Mouse (Mus musculus): ENCODE data around the gene Ucn2. TPM values are rescaled to one million over a fixed set of nuclear protein-coding genes. Genes with fewer than 3 reads are reported as not detected.
A peak's percentile ranks its signal among the peaks of the same experiment; 100 is the strongest.

Gene Ucn2
- not detected in 2 replicates for polyA plus RNA-seq (2016; fragmentation: Nextera tagmentation; extraction: Ambion mirVana)

DNA sequence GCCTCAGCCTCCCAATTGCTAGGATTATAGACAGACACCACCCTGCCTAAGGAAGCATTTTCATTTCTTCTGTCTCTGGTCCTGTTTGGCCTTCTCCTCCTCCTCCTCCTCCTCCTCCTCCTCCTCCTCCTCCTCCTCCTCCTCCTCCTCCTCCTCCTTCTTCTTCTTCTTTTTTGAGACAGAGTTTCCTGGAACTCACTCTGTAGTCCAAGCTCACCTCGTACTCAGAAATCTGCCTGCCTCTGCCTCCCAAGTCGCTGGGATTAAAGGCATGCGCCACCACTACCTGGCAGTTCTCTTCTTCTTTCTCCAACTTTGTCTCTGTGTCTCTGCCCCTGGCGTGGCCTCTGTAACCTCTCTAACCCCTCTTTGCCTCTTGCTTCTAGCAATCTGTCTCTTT, at the start of gene Ucn2:
TSS of gene Ucn2 (plus strand) at position 301 of the 400 bp plus-strand sequence.
- Histone ChIP-seq H3K27ac (no peak within 1 kb of the TSS), H3K4me1 (replicated peaks) (peaks cover 34% of the 10 kb centered on the region), H3K36me3 (no peaks in the 10 kb centered on the region), H3K27me3 (ENCODE audit: insufficient read depth, poor library complexity, severe bottlenecking) (no peaks in the 10 kb centered on the region), H3K9me3 (no peaks in the 10 kb centered on the region), H3K4me3 (no peak within 1 kb of the TSS)
- WGBS: 88% methylated on average over 4 of the region's 4 CpGs
- no peak for DNase-seq (ENCODE audit: low spot score)

GRCm38 (mm10) chr9:108936418-108937364, 49.1 kb upstream of the Ucn2 start, which contains the start of gene Uqcrc1:
TSS of gene Uqcrc1 (plus strand) at chr9:108936633.
- Histone ChIP-seq H3K27ac (peak within 1 kb of the TSS; percentile 91), H3K27me3 (ENCODE audit: insufficient read depth, poor library complexity, severe bottlenecking) (no peaks in the 10 kb centered on the region), H3K36me3 (peaks cover 37% of the 10 kb centered on the region), H3K4me3 (peak within 1 kb of the TSS; percentile 98), H3K4me1 (replicated peaks) (peaks cover 10% of the 10 kb centered on the region), H3K9me3 (no peaks in the 10 kb centered on the region)
- peak; percentile 95 for DNase-seq (ENCODE audit: low spot score)
- under 1% methylated on average over 58 of the region's 58 CpGs for WGBS

DNA sequence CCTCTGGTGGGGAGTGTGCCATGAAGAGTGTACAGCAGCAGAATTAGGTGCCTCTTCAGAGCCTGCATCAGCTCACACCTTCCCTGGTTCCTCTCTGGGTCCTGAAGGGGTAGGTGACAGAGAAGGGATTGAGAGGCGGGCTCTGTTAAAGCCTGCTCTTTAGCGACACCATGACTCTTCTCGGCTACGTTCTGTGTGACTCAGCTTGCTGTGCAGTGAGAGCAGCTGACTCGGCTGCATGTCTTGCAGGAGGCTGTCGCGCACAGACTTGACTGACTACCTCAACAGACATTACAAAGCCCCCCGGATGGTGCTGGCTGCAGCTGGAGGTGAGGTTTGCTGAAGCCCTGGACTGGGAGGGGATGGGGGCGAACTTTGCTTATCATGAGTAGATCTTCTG, 40.7 kb upstream of the Ucn2 start:
- Histone ChIP-seq H3K36me3 (peaks cover 98% of the 10 kb centered on the region), H3K4me3 (no peak overlapping the region), H3K27me3 (ENCODE audit: insufficient read depth, poor library complexity, severe bottlenecking) (no peaks in the 10 kb centered on the region), H3K9me3 (no peaks in the 10 kb centered on the region), H3K27ac (no peak overlapping the region), H3K4me1 (replicated peaks) (peaks cover 8% of the 10 kb centered on the region; the same call in 1 of the 2 replicates)
- 79% methylated on average over 9 of the region's 9 CpGs for WGBS
- no peak for DNase-seq (ENCODE audit: low spot score)

DNA sequence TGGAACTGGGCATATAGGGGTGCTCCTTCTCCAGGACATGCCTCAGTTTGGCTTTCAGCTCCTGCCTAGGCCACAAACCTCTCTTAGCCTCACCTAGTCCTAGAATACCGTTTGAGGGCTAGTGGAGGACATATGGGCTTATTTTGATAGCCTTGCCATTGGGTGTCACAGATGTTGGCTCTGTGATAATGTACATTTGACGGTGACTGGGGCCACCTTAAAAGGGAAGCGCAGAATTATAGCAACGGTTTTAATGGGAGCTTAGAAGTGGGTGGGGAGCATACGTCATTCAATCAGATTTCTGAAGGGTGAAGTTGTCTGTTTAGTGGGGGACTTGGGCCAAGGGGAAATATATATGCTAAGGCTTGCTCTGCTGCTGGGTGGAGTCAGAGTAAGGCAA, 40.2 kb upstream of the Ucn2 start:
- no peak overlapping the region for H3K4me3 ChIP-seq
- no peak overlapping the region for H3K27ac ChIP-seq
- WGBS: 88% methylated on average over 5 of the region's 5 CpGs
- peaks cover 98% of the 10 kb centered on the region for H3K36me3 ChIP-seq
- no peaks in the 10 kb centered on the region for H3K27me3 ChIP-seq (ENCODE audit: insufficient read depth, poor library complexity, severe bottlenecking)
- peaks cover 9% of the 10 kb centered on the region; the same call in 1 of the 2 replicates for H3K4me1 ChIP-seq (replicated peaks)
- DNase-seq (ENCODE audit: low spot score): no peak
- H3K9me3 ChIP-seq: no peaks in the 10 kb centered on the region

DNA sequence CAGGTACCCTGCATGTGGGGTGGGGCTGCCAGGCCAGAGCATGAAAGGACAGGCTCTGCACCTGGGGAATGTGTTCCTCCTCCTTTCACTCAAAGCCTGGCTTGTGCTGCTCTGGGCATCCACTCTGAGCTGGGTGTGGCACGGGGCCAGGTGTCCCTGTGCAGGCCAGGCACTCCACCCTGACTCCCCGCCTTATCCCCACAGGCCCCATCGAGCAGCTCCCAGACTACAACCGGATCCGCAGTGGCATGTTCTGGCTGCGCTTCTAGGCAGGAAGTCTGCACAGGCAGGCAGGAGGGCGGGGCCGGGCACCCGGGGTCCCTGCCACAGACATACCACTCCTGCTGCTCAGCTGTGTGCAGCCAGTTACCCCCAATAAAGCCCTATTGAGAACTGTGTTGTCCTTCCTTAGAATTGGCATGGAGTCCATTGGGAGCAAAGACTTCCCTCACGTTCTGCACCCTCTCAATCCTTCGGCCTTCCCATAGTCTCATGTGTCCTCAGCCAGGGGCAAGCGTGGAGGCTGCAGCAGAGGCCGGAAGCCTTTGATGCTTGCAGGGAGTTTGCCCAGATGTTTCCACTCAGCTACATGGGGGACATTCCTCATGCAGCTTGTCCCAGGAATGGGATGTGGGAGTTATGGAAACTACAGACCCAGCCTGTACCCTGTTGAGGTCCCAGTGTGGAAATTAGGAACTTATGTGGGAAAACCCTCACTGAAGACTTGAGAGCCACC, 36.4 kb upstream of the Ucn2 start:
- Histone ChIP-seq H3K36me3 (peaks cover 70% of the 10 kb centered on the region), H3K4me3 (no peak overlapping the region), H3K9me3 (no peaks in the 10 kb centered on the region), H3K4me1 (replicated peaks) (peaks cover 28% of the 10 kb centered on the region), H3K27me3 (ENCODE audit: insufficient read depth, poor library complexity, severe bottlenecking) (peaks cover 23% of the 10 kb centered on the region), H3K27ac (0 out of 2 replicates have a peak overlapping the region, but pooled peaks have one; percentile 25)
- 76% methylated on average over 13 of the region's 13 CpGs for WGBS
- peak; percentile 48 for DNase-seq (ENCODE audit: low spot score)

- no peak overlapping the region for H3K4me3 ChIP-seq
- H3K4me1 ChIP-seq (replicated peaks): peaks cover 34% of the 10 kb centered on the region
- WGBS: 88% methylated on average over 9 of the region's 9 CpGs
- DNase-seq (ENCODE audit: low spot score): no peak
- H3K27ac ChIP-seq: 0 out of 2 replicates have a peak overlapping the region, but pooled peaks have one; percentile 26
- H3K36me3 ChIP-seq: peaks cover 63% of the 10 kb centered on the region
- no peaks in the 10 kb centered on the region for H3K9me3 ChIP-seq
- H3K27me3 ChIP-seq (ENCODE audit: insufficient read depth, poor library complexity, severe bottlenecking): peaks cover 30% of the 10 kb centered on the region
Observed at GRCm38 (mm10) chr9:108949967-108950728, 35.7 kb upstream of the Ucn2 start.

DNA sequence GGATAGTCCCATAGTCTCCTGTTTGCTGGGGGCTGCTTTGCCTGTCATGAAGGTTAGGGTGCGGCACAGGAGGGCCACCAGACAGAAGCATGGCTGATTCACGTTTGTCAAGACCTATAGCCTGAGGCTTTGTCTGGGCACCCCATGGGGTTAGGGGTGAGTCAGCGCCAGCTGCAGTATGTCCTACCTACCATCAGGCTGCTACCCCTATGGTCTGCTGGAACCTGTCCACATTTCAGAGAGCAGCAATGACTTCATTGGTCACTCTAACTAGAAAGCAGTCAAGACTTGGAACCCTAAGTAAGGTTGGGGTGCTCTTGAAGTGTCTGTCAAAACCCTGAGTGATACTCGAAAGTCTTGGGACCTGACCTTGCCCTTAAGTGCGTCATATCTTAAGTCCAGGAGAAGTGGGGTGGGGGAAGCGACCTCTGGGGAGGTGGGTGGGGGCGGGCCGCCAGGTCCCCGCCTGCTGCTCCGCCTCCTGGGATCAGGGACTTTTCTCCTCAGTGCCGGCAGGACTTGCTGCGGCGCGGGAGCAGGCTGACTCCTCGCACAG, 32.7 kb upstream of the Ucn2 start, which contains the start of gene Col7a1:
TSS of gene Col7a1 (plus strand) at position 506 of the 556 bp plus-strand sequence.
- 10% methylated on average over 15 of the region's 15 CpGs for WGBS
- Histone ChIP-seq H3K36me3 (peaks cover 33% of the 10 kb centered on the region), H3K27ac (no peak within 1 kb of the TSS), H3K27me3 (ENCODE audit: insufficient read depth, poor library complexity, severe bottlenecking) (peaks cover 30% of the 10 kb centered on the region), H3K9me3 (no peaks in the 10 kb centered on the region), H3K4me1 (replicated peaks) (peaks cover 34% of the 10 kb centered on the region), H3K4me3 (peak within 1 kb of the TSS; percentile 37)
- DNase-seq (ENCODE audit: low spot score): no peak

DNA sequence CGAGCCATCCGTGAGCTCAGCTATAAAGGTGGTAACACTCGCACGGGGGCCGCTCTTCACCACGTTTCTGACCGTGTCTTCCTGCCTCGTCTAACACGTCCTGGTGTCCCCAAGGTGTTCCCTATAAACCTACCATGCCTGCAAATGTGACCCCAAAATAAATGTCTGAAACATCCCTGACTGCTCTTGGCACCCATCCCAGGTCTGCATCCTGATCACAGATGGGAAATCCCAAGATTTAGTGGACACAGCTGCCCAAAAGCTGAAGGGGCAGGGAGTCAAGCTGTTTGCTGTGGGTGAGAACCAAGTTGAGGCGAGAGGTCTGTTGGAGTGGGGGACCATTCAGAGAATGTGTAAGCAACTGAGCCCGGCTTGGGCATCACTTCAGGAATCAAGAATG, 30.6 kb upstream of the Ucn2 start:
- Histone ChIP-seq H3K27ac (no peak overlapping the region), H3K27me3 (ENCODE audit: insufficient read depth, poor library complexity, severe bottlenecking) (peaks cover 30% of the 10 kb centered on the region), H3K36me3 (peaks cover 12% of the 10 kb centered on the region), H3K4me3 (no peak overlapping the region), H3K4me1 (replicated peaks) (peaks cover 25% of the 10 kb centered on the region), H3K9me3 (no peaks in the 10 kb centered on the region)
- DNase-seq (ENCODE audit: low spot score): no peak
- 95% methylated on average over 11 of the region's 11 CpGs for WGBS

DNA sequence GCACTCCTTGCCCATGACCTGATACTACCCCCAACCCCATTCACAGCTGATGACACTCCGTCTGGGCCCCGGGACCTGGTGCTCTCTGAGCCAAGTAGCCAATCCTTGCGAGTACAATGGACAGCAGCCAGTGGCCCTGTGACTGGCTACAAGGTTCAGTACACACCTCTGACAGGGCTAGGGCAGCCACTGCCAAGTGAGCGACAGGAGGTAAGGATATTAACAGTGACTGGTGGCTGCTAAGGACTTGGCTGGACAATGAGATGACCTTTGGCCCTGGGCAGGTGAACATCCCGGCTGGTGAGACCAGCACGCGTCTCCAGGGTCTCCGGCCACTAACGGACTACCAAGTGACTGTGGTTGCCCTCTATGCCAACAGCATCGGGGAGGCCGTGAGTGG, 30.0 kb upstream of the Ucn2 start:
- WGBS: 88% methylated on average over 11 of the region's 11 CpGs
- DNase-seq (ENCODE audit: low spot score): no peak
- H3K4me1 ChIP-seq (replicated peaks): peaks cover 25% of the 10 kb centered on the region
- no peak overlapping the region for H3K4me3 ChIP-seq
- H3K36me3 ChIP-seq: peaks cover 6% of the 10 kb centered on the region
- H3K9me3 ChIP-seq: no peaks in the 10 kb centered on the region
- H3K27me3 ChIP-seq (ENCODE audit: insufficient read depth, poor library complexity, severe bottlenecking): peaks cover 30% of the 10 kb centered on the region
- H3K27ac ChIP-seq: no peak overlapping the region

DNA sequence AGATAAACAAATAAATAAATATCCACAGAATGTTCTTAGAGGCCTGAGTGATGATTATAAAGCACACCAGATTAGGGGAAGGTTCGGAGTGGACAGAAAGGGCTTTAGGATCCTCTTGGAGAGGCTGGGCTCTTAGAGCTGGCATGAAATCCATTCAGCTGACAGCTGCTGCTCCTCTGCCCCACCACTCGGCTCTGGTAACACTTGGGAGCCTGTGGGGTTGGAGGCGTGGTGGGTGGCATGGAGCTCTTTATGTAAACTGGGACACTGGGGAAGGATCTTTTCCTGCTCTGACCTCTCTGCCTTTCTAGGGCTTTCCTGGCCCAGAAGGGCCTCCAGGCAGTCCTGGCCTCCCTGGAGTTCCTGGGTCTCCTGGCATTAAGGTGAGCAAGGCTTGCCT, 22.2 kb upstream of the Ucn2 start:
- DNase-seq (ENCODE audit: low spot score): no peak
- H3K27me3 ChIP-seq (ENCODE audit: insufficient read depth, poor library complexity, severe bottlenecking): no peaks in the 10 kb centered on the region
- H3K4me3 ChIP-seq: no peak overlapping the region
- H3K4me1 ChIP-seq (replicated peaks): peaks cover 8% of the 10 kb centered on the region; the same call in 1 of the 2 replicates
- no peaks in the 10 kb centered on the region for H3K36me3 ChIP-seq
- WGBS: 78% methylated on average over 3 of the region's 3 CpGs
- no peak overlapping the region for H3K27ac ChIP-seq
- no peaks in the 10 kb centered on the region for H3K9me3 ChIP-seq

DNA sequence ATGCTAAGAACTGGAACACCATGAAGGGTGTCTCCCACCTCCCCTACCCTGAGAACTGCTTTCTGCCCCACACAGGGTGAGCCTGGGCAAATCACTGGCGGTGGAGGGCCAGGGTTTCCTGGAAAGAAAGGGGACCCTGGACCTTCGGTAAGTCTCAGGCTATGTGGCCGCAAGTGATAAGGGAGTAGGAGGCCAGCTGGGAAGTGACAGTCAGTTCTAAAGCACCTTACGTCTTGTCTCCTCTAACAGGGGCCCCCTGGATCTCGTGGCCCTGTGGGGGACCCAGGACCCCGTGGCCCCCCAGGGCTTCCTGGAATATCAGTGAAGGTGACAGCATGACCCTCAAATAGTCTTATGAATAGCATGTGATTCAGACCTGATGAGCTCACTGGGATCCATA, 21.5 kb upstream of the Ucn2 start:
- no peaks in the 10 kb centered on the region for H3K9me3 ChIP-seq
- H3K27ac ChIP-seq: no peak overlapping the region
- peaks cover 8% of the 10 kb centered on the region; the same call in 1 of the 2 replicates for H3K4me1 ChIP-seq (replicated peaks)
- no peak overlapping the region for H3K4me3 ChIP-seq
- H3K27me3 ChIP-seq (ENCODE audit: insufficient read depth, poor library complexity, severe bottlenecking): no peaks in the 10 kb centered on the region
- 75% methylated on average over 6 of the region's 6 CpGs for WGBS
- DNase-seq (ENCODE audit: low spot score): no peak
- no peaks in the 10 kb centered on the region for H3K36me3 ChIP-seq

- WGBS: 89% methylated on average over 8 of the region's 8 CpGs
- Histone ChIP-seq H3K9me3 (no peaks in the 10 kb centered on the region), H3K4me1 (replicated peaks) (peaks cover 8% of the 10 kb centered on the region; the same call in 1 of the 2 replicates), H3K36me3 (no peaks in the 10 kb centered on the region), H3K27me3 (ENCODE audit: insufficient read depth, poor library complexity, severe bottlenecking) (no peaks in the 10 kb centered on the region), H3K4me3 (no peak overlapping the region), H3K27ac (no peak overlapping the region)
- DNase-seq (ENCODE audit: low spot score): no peak
Observed at GRCm38 (mm10) chr9:108970623-108971022, 15.2 kb upstream of the Ucn2 start.
